Mouse (Mus musculus) gastrocnemius, postnatal 36 days (tissue): ENCODE data around the gene Vmn1r56. TPM values are rescaled to one million over a fixed set of nuclear protein-coding genes. Genes with fewer than 3 reads are reported as not detected.
"Not testable (repeated sequence)": the region's sequence is repeated elsewhere in the genome, so short reads cannot be mapped to it uniquely, and the experiment has no call there.

ENCODE experiments used
- DNase-seq, 2 experiments: peaks; one replicate each; pipeline ENCODE4 v3.0.0; 2022
- intact Hi-C: fragments of 180-260 bp; cut with DNase I; formaldehyde crosslinking; loops from one replicate; pipeline ENCODE4 v1.15.1; 2025
- long read RNA-seq, 2 experiments: library from polyadenylated mRNA; stranded (forward); transcript quantifications; one replicate each; pipeline ENCODE4 v2.0.0; 2021
- total RNA-seq, 2 experiments: library from RNA; stranded (reverse); gene quantifications; 2 replicates each; pipeline ENCODE4 v1.2.3; 2021

The Vmn1r56 gene
- not detected for total RNA-seq
- long read RNA-seq, experiment 1 = 0 reads
- long read RNA-seq, experiment 2 = 0 reads

DNA sequence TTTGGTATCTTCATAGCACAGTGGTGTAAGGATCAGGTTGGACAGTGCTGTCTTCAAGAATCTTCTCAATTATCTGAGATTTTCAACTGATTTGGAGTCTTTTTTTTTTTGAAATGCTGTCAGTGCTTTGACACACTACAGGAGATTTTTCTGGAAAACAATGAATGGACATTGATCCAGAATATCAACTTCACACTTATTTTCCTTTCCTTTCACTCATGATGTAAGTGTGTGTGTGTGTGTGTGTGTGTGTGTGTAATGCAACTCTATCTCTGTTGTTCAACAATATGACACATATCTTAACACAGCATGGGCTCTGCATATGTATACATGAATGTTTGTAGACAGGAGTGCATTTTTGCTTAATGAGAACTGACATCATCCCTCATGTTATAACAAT, at the start of gene Vmn1r56:
TSS of gene Vmn1r56 (minus strand) at position 101 of the 400 bp plus-strand sequence.
- intact Hi-C loops, DNase-seq: not testable (repeated sequence)

DNA sequence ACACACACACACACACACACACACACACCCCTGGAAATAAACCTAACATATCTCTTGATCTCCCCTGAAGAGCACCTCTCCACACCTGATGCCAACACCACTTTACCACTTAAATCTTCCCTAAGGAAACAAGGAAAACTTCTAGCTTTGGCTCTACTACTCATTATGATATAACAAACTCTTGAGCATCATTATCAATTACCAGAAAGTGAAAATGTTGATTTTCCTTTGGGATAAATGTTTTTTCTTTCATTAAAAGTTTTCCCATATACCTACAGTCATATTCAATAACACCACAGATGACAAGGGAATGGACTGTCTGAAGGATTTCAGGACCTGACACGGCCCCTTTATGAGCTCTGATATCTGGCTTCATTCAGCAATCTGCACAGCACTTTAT, 21.6 kb upstream of the Vmn1r56 start, which contains the start of gene Vmn1r57:
TSS of gene Vmn1r57 (plus strand) at position 301 of the 400 bp plus-strand sequence.
- DNase-seq, intact Hi-C loops: not testable (repeated sequence)

DNA sequence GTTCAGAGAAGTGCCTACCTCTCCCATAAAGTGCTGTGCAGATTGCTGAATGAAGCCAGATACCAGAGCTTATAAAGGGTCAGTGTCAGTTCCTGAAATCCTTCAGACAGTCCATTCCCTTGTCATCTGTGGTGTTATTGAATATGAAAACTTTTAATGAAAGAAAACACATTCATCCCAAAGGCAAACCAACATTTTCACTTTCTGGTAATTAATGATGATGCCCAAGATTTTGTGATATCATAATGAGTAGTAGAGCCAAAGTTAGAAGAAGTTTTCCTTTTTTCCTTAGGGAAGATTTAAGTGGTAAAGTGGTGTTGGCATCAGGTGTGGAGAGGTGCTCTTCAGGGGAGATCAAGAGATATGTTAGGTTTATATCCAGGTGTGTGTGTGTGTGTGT, 47.0 kb downstream of the Vmn1r56 start, which contains the start of gene Vmn1r55:
TSS of gene Vmn1r55 (minus strand) at position 101 of the 400 bp plus-strand sequence.
- DNase-seq, intact Hi-C loops: not testable (repeated sequence)

Other genes starting within 250 kb of the Vmn1r56 start
- 10 to 100 TPM; 30.5 to 35.8 TPM for gene Sbk2, start 232.3 kb downstream of the Vmn1r56 start, total RNA-seq
- gene Sbk3, start 225.6 kb downstream of the Vmn1r56 start, total RNA-seq = 1 to 10 TPM; 1.6 to 1.7 TPM
- 1 to 10 TPM; 7.8 to 9.5 TPM for gene Zfp579, start 200.6 kb downstream of the Vmn1r56 start, total RNA-seq
- 1 to 10 TPM; 6.9 TPM for gene Zfp524, start 182.3 kb downstream of the Vmn1r56 start, total RNA-seq
- gene Fiz1, start 182.1 kb downstream of the Vmn1r56 start, total RNA-seq = 10 to 100 TPM; 20.7 to 22.7 TPM
- not detected for gene Gm44973, start 181.3 kb downstream of the Vmn1r56 start, total RNA-seq
- gene Zfp865, start 176.4 kb downstream of the Vmn1r56 start, total RNA-seq = 10 to 100 TPM; 11.0 to 13.0 TPM
- under 1 TPM in 1 of 2 experiments, not detected in 1; 0.20 TPM for gene Ccdc106, start 176.2 kb downstream of the Vmn1r56 start, total RNA-seq
- gene 4632433K11Rik, start 162.6 kb downstream of the Vmn1r56 start, total RNA-seq = under 1 TPM in 1 of 2 experiments, not detected in 1; 0.42 TPM
- 1 to 10 TPM; 2.2 to 3.9 TPM for gene Zfp784, start 158.3 kb downstream of the Vmn1r56 start, total RNA-seq
- 1 to 10 TPM; 2.9 to 3.3 TPM for gene Zfp580, start 145.2 kb downstream of the Vmn1r56 start, total RNA-seq
- 10 to 100 TPM; 38.0 to 48.3 TPM for gene U2af2, start 134.6 kb downstream of the Vmn1r56 start, total RNA-seq
- gene Epn1, start 116.5 kb downstream of the Vmn1r56 start, total RNA-seq = 100 to 1,000 TPM; 149 to 152 TPM
- not detected for gene Rfpl4, start 79.8 kb downstream of the Vmn1r56 start, total RNA-seq
- gene Rasl2-9, start 70.8 kb downstream of the Vmn1r56 start, total RNA-seq = 1 to 10 TPM; 2.0 to 2.2 TPM
- gene Vmn1r55, start 47.1 kb downstream of the Vmn1r56 start, total RNA-seq = not detected
- gene Vmn1r57, start 21.7 kb upstream of the Vmn1r56 start, total RNA-seq = not detected
- gene Gm5065, start 153.8 kb upstream of the Vmn1r56 start, total RNA-seq = not detected
- gene Nlrp2, start 154.3 kb upstream of the Vmn1r56 start, total RNA-seq = not detected
- gene Vmn1r58, start 216.6 kb upstream of the Vmn1r56 start, total RNA-seq = not detected